In genomic region chr13:71068011-71068410, GRCm38 (mm10) we compare ENCODE assay signal across 25 mouse cellular contexts.
DNase-seq lines count a peak whose midpoint lies in the region; ATAC-seq lines count a peak whose summit lies in the region.
"Had no signal": no experiment of that assay in that cellular context is flagged by ENCODE, and none has a peak within 500 bp of the region (broad histone marks: within the 10 kb centered on the region; RNA-seq: fewer than 3 reads in every experiment).

No protein-coding gene starts in this region.

- no peak overlapping the region for H3K4me3 ChIP-seq in hindbrain, embryonic 15.5 days
- H3K4me3 ChIP-seq in hindbrain, embryonic 13.5 days: no peak overlapping the region
- no peak overlapping the region; the same call in 1 of the 2 replicates for H3K4me3 ChIP-seq in embryonic facial prominence, embryonic 10.5 days
- no peak overlapping the region for H3K4me3 ChIP-seq in embryonic facial prominence, embryonic 11.5 days (ENCODE audit: low read depth, low read length)
- no peak overlapping the region for H3K4me3 ChIP-seq in midbrain, embryonic 15.5 days
- H3K4me3 ChIP-seq in kidney, embryonic 14.5 days (ENCODE audit: low read length): no peak overlapping the region
- H3K4me3 ChIP-seq: intestine, embryonic 15.5 days; limb, embryonic 10.5 days; limb, embryonic 15.5 days; liver, embryonic 13.5 days had no signal

- H3K9me3 ChIP-seq in hindbrain, embryonic 15.5 days: no peaks in the 10 kb centered on the region
- no peaks in the 10 kb centered on the region for H3K9me3 ChIP-seq in hindbrain, embryonic 13.5 days
- no peaks in the 10 kb centered on the region for H3K9me3 ChIP-seq in embryonic facial prominence, embryonic 10.5 days
- H3K9me3 ChIP-seq in embryonic facial prominence, embryonic 11.5 days (replicated peaks; ENCODE audit: control insufficient read depth, low read length): no peaks in the 10 kb centered on the region
- no peaks in the 10 kb centered on the region for H3K9me3 ChIP-seq in midbrain, embryonic 15.5 days
- no peaks in the 10 kb centered on the region for H3K9me3 ChIP-seq in kidney, embryonic 14.5 days (ENCODE audit: control insufficient read depth, low read length)
- H3K9me3 ChIP-seq: intestine, embryonic 15.5 days; limb, embryonic 10.5 days; limb, embryonic 15.5 days; liver, embryonic 13.5 days had no signal

- H3K36me3 ChIP-seq in hindbrain, embryonic 15.5 days: no peaks in the 10 kb centered on the region
- H3K36me3 ChIP-seq in hindbrain, embryonic 13.5 days: no peaks in the 10 kb centered on the region
- H3K36me3 ChIP-seq in embryonic facial prominence, embryonic 10.5 days (replicated peaks): no peaks in the 10 kb centered on the region
- no peaks in the 10 kb centered on the region for H3K36me3 ChIP-seq in embryonic facial prominence, embryonic 11.5 days (replicated peaks; ENCODE audit: control insufficient read depth, insufficient read depth, low read depth, low read length)
- H3K36me3 ChIP-seq in midbrain, embryonic 15.5 days (replicated peaks): no peaks in the 10 kb centered on the region
- no peaks in the 10 kb centered on the region for H3K36me3 ChIP-seq in kidney, embryonic 14.5 days (ENCODE audit: control insufficient read depth, insufficient read depth, low read length)
- H3K36me3 ChIP-seq: intestine, embryonic 15.5 days; limb, embryonic 10.5 days; limb, embryonic 15.5 days; liver, embryonic 13.5 days had no signal

- no peak overlapping the region for H3K27ac ChIP-seq in hindbrain, embryonic 15.5 days (replicated peaks)
- no peak overlapping the region for H3K27ac ChIP-seq in hindbrain, embryonic 13.5 days
- H3K27ac ChIP-seq in embryonic facial prominence, embryonic 10.5 days (replicated peaks): no peak overlapping the region
- no peak overlapping the region for H3K27ac ChIP-seq in embryonic facial prominence, embryonic 11.5 days (replicated peaks; ENCODE audit: low read depth, low read length)
- no peak overlapping the region for H3K27ac ChIP-seq in midbrain, embryonic 15.5 days
- H3K27ac ChIP-seq in kidney, embryonic 14.5 days (ENCODE audit: low read depth, low read length): no peak overlapping the region
- H3K27ac ChIP-seq: hindbrain, postnatal 0 days; intestine, embryonic 15.5 days; kidney, postnatal 0 days; limb, embryonic 10.5 days; limb, embryonic 15.5 days; liver, embryonic 13.5 days; macrophage had no signal

- no peaks in the 10 kb centered on the region for H3K27me3 ChIP-seq in hindbrain, embryonic 15.5 days
- H3K27me3 ChIP-seq in hindbrain, embryonic 13.5 days: no peaks in the 10 kb centered on the region
- no peaks in the 10 kb centered on the region; the same call in 1 of the 2 replicates for H3K27me3 ChIP-seq in embryonic facial prominence, embryonic 10.5 days (replicated peaks; ENCODE audit: low read depth, poor library complexity, severe bottlenecking)
- no peaks in the 10 kb centered on the region for H3K27me3 ChIP-seq in embryonic facial prominence, embryonic 11.5 days (ENCODE audit: control insufficient read depth, insufficient read depth, low read length)
- no peaks in the 10 kb centered on the region for H3K27me3 ChIP-seq in midbrain, embryonic 15.5 days (replicated peaks)
- no peaks in the 10 kb centered on the region for H3K27me3 ChIP-seq in kidney, embryonic 14.5 days (ENCODE audit: control insufficient read depth, insufficient read depth, low read length)
- H3K27me3 ChIP-seq: intestine, embryonic 15.5 days; limb, embryonic 15.5 days; liver, embryonic 13.5 days had no signal

- no peak overlapping the region for H3K9ac ChIP-seq in hindbrain, embryonic 15.5 days
- H3K9ac ChIP-seq in hindbrain, embryonic 13.5 days: no peak overlapping the region
- H3K9ac ChIP-seq in embryonic facial prominence, embryonic 11.5 days (replicated peaks; ENCODE audit: low read length): no peak overlapping the region
- no peak overlapping the region for H3K9ac ChIP-seq in midbrain, embryonic 15.5 days
- H3K9ac ChIP-seq in kidney, embryonic 14.5 days (ENCODE audit: low read depth, low read length): no peak overlapping the region
- H3K9ac ChIP-seq: intestine, embryonic 15.5 days; limb, embryonic 15.5 days; liver, embryonic 13.5 days had no signal

- 54% methylated on average over 4 of the region's 4 CpGs for WGBS in hindbrain, embryonic 15.5 days
- WGBS in hindbrain, embryonic 13.5 days: 39% methylated on average over 4 of the region's 4 CpGs
- 23% methylated on average over 4 of the region's 4 CpGs for WGBS in embryonic facial prominence, embryonic 10.5 days
- 13% methylated on average over 4 of the region's 4 CpGs for WGBS in embryonic facial prominence, embryonic 11.5 days
- WGBS in midbrain, embryonic 15.5 days: 45% methylated on average over 4 of the region's 4 CpGs
- WGBS in kidney, embryonic 14.5 days: 18% methylated on average over 4 of the region's 4 CpGs

- H3K4me1 ChIP-seq in hindbrain, embryonic 15.5 days (replicated peaks): peaks cover 10% of the 10 kb centered on the region
- H3K4me1 ChIP-seq in hindbrain, embryonic 13.5 days (replicated peaks): peaks cover 21% of the 10 kb centered on the region
- H3K4me1 ChIP-seq in embryonic facial prominence, embryonic 10.5 days: peaks cover 22% of the 10 kb centered on the region
- H3K4me1 ChIP-seq in embryonic facial prominence, embryonic 11.5 days (ENCODE audit: control insufficient read depth, insufficient read depth, low read length): no peaks in the 10 kb centered on the region
- H3K4me1 ChIP-seq in midbrain, embryonic 15.5 days: peaks cover 20% of the 10 kb centered on the region
- H3K4me1 ChIP-seq in kidney, embryonic 14.5 days (ENCODE audit: control insufficient read depth, insufficient read depth, low read length): no peaks in the 10 kb centered on the region
- H3K4me1 ChIP-seq: intestine, embryonic 15.5 days; limb, embryonic 15.5 days; liver, embryonic 13.5 days had no signal

- no peak for ATAC-seq in hindbrain, embryonic 15.5 days (ENCODE audit: low FRiP score, low read depth)
- ATAC-seq in hindbrain, embryonic 13.5 days (ENCODE audit: low FRiP score): no peak
- peak; percentile 52; the same call in 1 of the 2 replicates for ATAC-seq in embryonic facial prominence, embryonic 11.5 days (replicated peaks; ENCODE audit: insufficient number of reproducible peaks, low FRiP score, low TSS enrichment, low read depth)
- no peak for ATAC-seq in midbrain, embryonic 15.5 days (replicated peaks)
- ATAC-seq in kidney, embryonic 14.5 days (ENCODE audit: low FRiP score, low TSS enrichment): no peak
- ATAC-seq: intestine, embryonic 15.5 days; lung, postnatal 0 days had no signal

- peak; percentile 54 for DNase-seq in embryonic facial prominence, embryonic 10.5 days (ENCODE audit: low spot score)
- DNase-seq in embryonic facial prominence, embryonic 11.5 days (ENCODE audit: low spot score): peak; percentile 65
- DNase-seq: adrenal gland, postnatal 25 days; B cell, adult 2 months; cerebellum, adult 11-12 months; cerebellum, adult 9-11 months; gastrocnemius, postnatal 14 days; heart, postnatal 14 days; kidney, adult 2 months; liver, embryonic 13.5 days; lung, adult 18-20 months; retina, postnatal 1 day; right cerebral cortex, postnatal 14 days; thymus, postnatal 4 days had no signal

- H3K4me2 ChIP-seq in hindbrain, embryonic 15.5 days: 0 out of 2 replicates have a peak overlapping the region, but pooled peaks have one; percentile 37
- no peak overlapping the region for H3K4me2 ChIP-seq in hindbrain, embryonic 13.5 days
- H3K4me2 ChIP-seq in embryonic facial prominence, embryonic 11.5 days (ENCODE audit: low read depth, low read length): no peak overlapping the region
- H3K4me2 ChIP-seq in midbrain, embryonic 15.5 days: 0 out of 2 replicates have a peak overlapping the region, but pooled peaks have one; percentile 36
- H3K4me2 ChIP-seq in kidney, embryonic 14.5 days (replicated peaks; ENCODE audit: low read depth, low read length): no peak overlapping the region
- H3K4me2 ChIP-seq: intestine, embryonic 15.5 days; limb, embryonic 15.5 days; liver, embryonic 13.5 days had no signal

Comparison
In these comparisons a context has a peak if more than half of its experiments do, and no peak if none do; other contexts are left out.
1. H3K4me2 ChIP-seq: peak in hindbrain, embryonic 15.5 days (single experiment) and midbrain, embryonic 15.5 days (single experiment); none in hindbrain, embryonic 13.5 days (single experiment), embryonic facial prominence, embryonic 11.5 days (single experiment) and kidney, embryonic 14.5 days (single experiment).